Mouse (Mus musculus): ENCODE measurements around the gene Ttc25.
"Not testable (repeated sequence)": the region's sequence is repeated elsewhere in the genome, so short reads cannot be mapped to it uniquely, and the experiment has no call there.

Ttc25 gene

GRCm38 (mm10) chr11:100603813-100604212 is 58.4 kb downstream of the Ttc25 start:
- no peak for DNase-seq (ENCODE audit: low read depth, low spot score)

GRCm38 (mm10) chr11:100604321-100605005 is 59.1 kb downstream of the Ttc25 start:
- DNase-seq (ENCODE audit: low read depth, low spot score): no peak

GRCm38 (mm10) chr11:100605451-100605850 is 60.0 kb downstream of the Ttc25 start:
- no peak for DNase-seq (ENCODE audit: low read depth, low spot score)

GRCm38 (mm10) chr11:100607121-100607520 is 61.7 kb downstream of the Ttc25 start:
- no peak for DNase-seq (ENCODE audit: low read depth, low spot score)

- no peak for DNase-seq (ENCODE audit: low read depth, low spot score)
These were observed 63.4 kb downstream of the Ttc25 start for GRCm38 (mm10) chr11:100608796-100609195.

GRCm38 (mm10) chr11:100609355-100609996 is 64.1 kb downstream of the Ttc25 start:
- no peak for DNase-seq (ENCODE audit: low read depth, low spot score)

- DNase-seq (ENCODE audit: low read depth, low spot score): no peak
These were observed 64.7 kb downstream of the Ttc25 start for GRCm38 (mm10) chr11:100609997-100610680.

- no peak for DNase-seq (ENCODE audit: low read depth, low spot score)
These were observed 66.2 kb downstream of the Ttc25 start for GRCm38 (mm10) chr11:100611627-100612026.

- peak; percentile 29 for DNase-seq (ENCODE audit: low read depth, low spot score)
These were observed 67.8 kb downstream of the Ttc25 start for GRCm38 (mm10) chr11:100613241-100613640.

GRCm38 (mm10) chr11:100616332-100616731 is 70.9 kb downstream of the Ttc25 start:
- no peak for DNase-seq (ENCODE audit: low read depth, low spot score)

- DNase-seq (ENCODE audit: low read depth, low spot score): not testable (repeated sequence)
These were observed 71.4 kb downstream of the Ttc25 start for GRCm38 (mm10) chr11:100616836-100617235.

- no peak for DNase-seq (ENCODE audit: low read depth, low spot score)
These were observed 72.1 kb downstream of the Ttc25 start for GRCm38 (mm10) chr11:100617480-100617879.

GRCm38 (mm10) chr11:100618761-100619484 is 73.5 kb downstream of the Ttc25 start, which contains the start of gene Nkiras2:
TSS of gene Nkiras2 (plus strand) at chr11:100619244.
- peak; percentile 80 for DNase-seq (ENCODE audit: low read depth, low spot score)

GRCm38 (mm10) chr11:100619485-100619975 is 74.1 kb downstream of the Ttc25 start:
- DNase-seq (ENCODE audit: low read depth, low spot score): peak; percentile 98

- DNase-seq (ENCODE audit: low read depth, low spot score): peak; percentile 70
These were observed 74.6 kb downstream of the Ttc25 start, which contains the start of gene Dnajc7 for GRCm38 (mm10) chr11:100619982-100620381. TSS of gene Dnajc7 (minus strand) at chr11:100620168.

Data from mesoderm, embryonic 11.5 days (tissue).